Mouse (Mus musculus) CD4-positive, CD25-positive, alpha-beta regulatory T cell, adult 4 months (primary cell): ENCODE data around the gene Tbc1d10b. TPM values are rescaled to one million over a fixed set of nuclear protein-coding genes. Genes with fewer than 3 reads are reported as not detected.

Source experiments
- ATAC-seq: one replicate; pipeline ENCODE4 v1.8.0; 2017
- polyA plus RNA-seq, 2 experiments: library from polyadenylated mRNA; unstranded; fragments of 100-300 nt; shearing (Covaris generic); gene quantifications; one replicate each; pipeline ENCODE4 v1.2.1; 2017

The Tbc1d10b gene
- polyA plus RNA-seq, 2 experiments from 2014 or later = 12.5 to 18.4 TPM

GRCm38 (mm10) chr7:127152464-127152863, 55.8 kb downstream of the Tbc1d10b start:
- no peak for ATAC-seq

- ATAC-seq = no peak
Measured at GRCm38 (mm10) chr7:127147901-127148300, 60.4 kb downstream of the Tbc1d10b start.

Other genes starting within 250 kb of the Tbc1d10b start
- gene Cdipt, start 232.6 kb downstream of the Tbc1d10b start, polyA plus RNA-seq = 100 to 1,000 TPM; 121 to 152 TPM
- 1 to 10 TPM in 1 of 2 experiments, under 1 TPM in 1; 0.32 to 1.1 TPM for gene Cdiptos, start 232.4 kb downstream of the Tbc1d10b start, polyA plus RNA-seq
- gene Mvp, start 193.8 kb downstream of the Tbc1d10b start, polyA plus RNA-seq = 10 to 100 TPM; 13.7 to 20.9 TPM
- 1 to 10 TPM; 1.3 to 2.4 TPM for gene Pagr1b, start 192.0 kb downstream of the Tbc1d10b start, polyA plus RNA-seq
- 10 to 100 TPM; 49.2 to 70.1 TPM for gene Pagr1a, start 191.1 kb downstream of the Tbc1d10b start, polyA plus RNA-seq
- gene Gm42742, start 187.4 kb downstream of the Tbc1d10b start, polyA plus RNA-seq = 10 to 100 TPM; 12.5 to 49.1 TPM
- gene Prrt2, start 187.3 kb downstream of the Tbc1d10b start, polyA plus RNA-seq = 1 to 10 TPM; 2.6 to 3.3 TPM
- gene Maz, start 181.4 kb downstream of the Tbc1d10b start, polyA plus RNA-seq = 10 to 100 TPM; 14.5 to 18.4 TPM
- gene Kif22, start 166.0 kb downstream of the Tbc1d10b start, polyA plus RNA-seq = 10 to 100 TPM; 13.9 to 20.5 TPM
- gene Zg16, start 121.1 kb downstream of the Tbc1d10b start, polyA plus RNA-seq = under 1 TPM in 1 of 2 experiments, not detected in 1; 0.81 TPM
- gene AI467606, start 117.1 kb downstream of the Tbc1d10b start, polyA plus RNA-seq = 100 to 1,000 TPM; 274 to 321 TPM
- 10 to 100 TPM in 1 of 2 experiments, 1 to 10 TPM in 1; 7.5 to 15.2 TPM for gene Qprt, start 86.2 kb downstream of the Tbc1d10b start, polyA plus RNA-seq
- 100 to 1,000 TPM; 101 to 103 TPM for gene Spn, start 70.6 kb downstream of the Tbc1d10b start, polyA plus RNA-seq
- gene Cd2bp2, start 12.4 kb downstream of the Tbc1d10b start, polyA plus RNA-seq = 10 to 100 TPM; 39.7 to 51.9 TPM
- 10 to 100 TPM; 25.4 to 31.5 TPM for gene Mylpf, start 422 bp upstream of the Tbc1d10b start, polyA plus RNA-seq
- 1 to 10 TPM; 6.6 to 7.9 TPM for gene Zfp553, start 24.6 kb upstream of the Tbc1d10b start, polyA plus RNA-seq
- gene Sept1, start 24.7 kb upstream of the Tbc1d10b start, polyA plus RNA-seq = 100 to 1,000 TPM; 819 to 912 TPM
- gene Zfp771, start 35.8 kb upstream of the Tbc1d10b start, polyA plus RNA-seq = 1 to 10 TPM; 1.3 to 1.6 TPM
- gene Dctpp1, start 52.2 kb upstream of the Tbc1d10b start, polyA plus RNA-seq = 10 to 100 TPM; 39.7 to 50.1 TPM
- gene Sephs2, start 65.6 kb upstream of the Tbc1d10b start, polyA plus RNA-seq = 10 to 100 TPM; 17.3 to 23.4 TPM
- gene Itgal, start 87.8 kb upstream of the Tbc1d10b start, polyA plus RNA-seq = 100 to 1,000 TPM; 169 to 297 TPM
- not detected for gene Zfp768, start 137.1 kb upstream of the Tbc1d10b start, polyA plus RNA-seq
- 10 to 100 TPM; 12.7 to 17.6 TPM for gene Zfp747, start 167.6 kb upstream of the Tbc1d10b start, polyA plus RNA-seq
- 1 to 10 TPM; 7.3 to 9.9 TPM for gene 9130019O22Rik, start 178.7 kb upstream of the Tbc1d10b start, polyA plus RNA-seq
- 1 to 10 TPM; 3.2 to 5.5 TPM for gene E430018J23Rik, start 185.2 kb upstream of the Tbc1d10b start, polyA plus RNA-seq
- 1 to 10 TPM; 6.0 to 9.1 TPM for gene Zfp764, start 198.4 kb upstream of the Tbc1d10b start, polyA plus RNA-seq
- gene Zfp688, start 213.6 kb upstream of the Tbc1d10b start, polyA plus RNA-seq = 10 to 100 TPM; 16.0 to 18.9 TPM
- gene Zfp689, start 240.7 kb upstream of the Tbc1d10b start, polyA plus RNA-seq = 1 to 10 TPM; 5.6 to 7.9 TPM